Mouse (Mus musculus): ENCODE results near the gene Hus1b.

Hus1b gene

DNA sequence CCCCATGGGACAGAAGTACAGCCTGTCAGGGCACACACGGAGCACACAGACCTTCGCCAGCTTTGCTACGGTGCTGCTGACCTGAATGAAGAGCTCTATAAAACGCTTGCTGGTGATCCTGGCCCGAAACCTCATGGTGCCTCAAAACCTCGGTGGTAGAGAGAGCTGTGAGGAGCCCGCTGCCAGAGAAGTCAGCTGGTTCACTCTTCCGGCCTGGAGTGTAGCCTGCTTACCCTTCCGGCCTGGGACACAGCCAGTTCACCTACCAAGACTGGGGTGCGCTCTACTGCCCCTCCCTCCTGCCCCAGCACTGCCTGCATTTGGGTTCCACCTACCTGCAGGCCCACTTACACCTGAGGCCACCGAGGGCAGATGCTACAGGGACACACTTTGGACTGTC is at the start of gene Hus1b:
Hus1b (minus strand) TSS at position 220 of the 400 bp plus-strand sequence.
- peak; percentile 86 for DNase-seq

- no peak for DNase-seq
Observed at GRCm38 (mm10) chr13:30994249-30994858, 46.8 kb upstream of the Hus1b start.

- no peak for DNase-seq
Observed at GRCm38 (mm10) chr13:30993819-30994218, 46.3 kb upstream of the Hus1b start.

- DNase-seq, result no peak
Observed at GRCm38 (mm10) chr13:30990233-30990632, 42.7 kb upstream of the Hus1b start.

DNA sequence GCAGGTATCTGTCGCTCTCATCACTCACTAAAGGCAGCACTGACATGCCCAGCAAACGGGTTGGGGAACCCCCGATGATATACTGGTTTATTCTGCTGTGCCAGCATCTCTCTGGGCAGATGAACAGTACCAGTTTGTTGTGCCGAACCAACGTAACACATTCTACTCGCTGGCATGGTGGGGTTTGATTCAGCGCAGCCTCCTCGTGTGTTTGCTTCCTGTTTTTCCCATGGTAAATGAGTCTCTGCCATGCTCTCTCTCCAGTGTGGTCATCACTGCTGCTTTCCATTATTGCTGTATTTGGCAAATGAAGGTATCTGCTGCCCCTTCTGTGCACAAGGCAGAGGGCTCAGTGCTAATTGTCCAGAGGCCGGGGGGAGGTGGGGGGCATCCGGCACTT is 42.2 kb upstream of the Hus1b start:
- DNase-seq, result peak; percentile 86

DNA sequence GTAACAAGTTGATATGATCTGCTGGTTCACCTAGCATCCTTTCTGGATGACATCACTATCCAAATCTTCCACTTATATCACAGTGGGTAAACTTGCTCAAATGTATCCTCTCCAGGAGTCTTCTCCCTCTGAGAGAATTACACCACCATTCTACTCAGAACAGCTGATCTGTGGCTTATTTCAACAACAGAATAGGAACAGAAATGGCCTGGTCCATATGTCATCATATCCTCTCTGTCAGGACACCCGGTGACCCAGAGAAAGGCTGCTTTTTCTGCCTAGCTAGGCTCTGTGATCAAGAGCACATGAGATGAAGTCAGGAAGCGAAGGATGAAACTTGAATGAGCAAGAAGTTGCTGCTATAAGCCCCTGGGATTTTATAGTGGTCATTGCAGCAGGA is 40.1 kb upstream of the Hus1b start:
- no peak for DNase-seq

DNA sequence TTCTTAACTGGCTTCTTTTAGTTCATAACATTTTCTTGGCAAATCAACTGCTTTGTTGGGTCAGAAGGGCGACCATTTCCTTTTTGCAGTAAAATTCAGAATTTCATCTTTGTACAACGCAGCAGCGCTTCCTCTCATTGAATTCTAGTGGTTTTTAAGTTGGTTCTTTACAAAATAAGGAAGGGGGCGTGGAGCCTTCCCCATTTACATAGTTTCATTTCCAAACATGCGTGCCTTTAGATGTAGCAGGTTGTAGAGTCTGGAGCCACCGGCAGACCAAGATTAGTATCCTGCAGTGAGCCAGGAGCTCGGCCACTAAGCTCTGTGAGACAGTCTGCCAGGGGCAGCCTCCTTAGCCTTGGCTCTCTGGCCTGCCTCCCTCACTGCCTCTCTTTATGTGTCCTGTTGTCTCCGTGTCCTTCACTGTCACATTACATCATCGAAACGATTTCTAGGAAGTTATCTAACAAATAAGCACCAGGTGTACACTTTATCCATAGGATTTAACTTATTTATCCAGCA is 39.4 kb upstream of the Hus1b start:
- DNase-seq, result no peak

DNA sequence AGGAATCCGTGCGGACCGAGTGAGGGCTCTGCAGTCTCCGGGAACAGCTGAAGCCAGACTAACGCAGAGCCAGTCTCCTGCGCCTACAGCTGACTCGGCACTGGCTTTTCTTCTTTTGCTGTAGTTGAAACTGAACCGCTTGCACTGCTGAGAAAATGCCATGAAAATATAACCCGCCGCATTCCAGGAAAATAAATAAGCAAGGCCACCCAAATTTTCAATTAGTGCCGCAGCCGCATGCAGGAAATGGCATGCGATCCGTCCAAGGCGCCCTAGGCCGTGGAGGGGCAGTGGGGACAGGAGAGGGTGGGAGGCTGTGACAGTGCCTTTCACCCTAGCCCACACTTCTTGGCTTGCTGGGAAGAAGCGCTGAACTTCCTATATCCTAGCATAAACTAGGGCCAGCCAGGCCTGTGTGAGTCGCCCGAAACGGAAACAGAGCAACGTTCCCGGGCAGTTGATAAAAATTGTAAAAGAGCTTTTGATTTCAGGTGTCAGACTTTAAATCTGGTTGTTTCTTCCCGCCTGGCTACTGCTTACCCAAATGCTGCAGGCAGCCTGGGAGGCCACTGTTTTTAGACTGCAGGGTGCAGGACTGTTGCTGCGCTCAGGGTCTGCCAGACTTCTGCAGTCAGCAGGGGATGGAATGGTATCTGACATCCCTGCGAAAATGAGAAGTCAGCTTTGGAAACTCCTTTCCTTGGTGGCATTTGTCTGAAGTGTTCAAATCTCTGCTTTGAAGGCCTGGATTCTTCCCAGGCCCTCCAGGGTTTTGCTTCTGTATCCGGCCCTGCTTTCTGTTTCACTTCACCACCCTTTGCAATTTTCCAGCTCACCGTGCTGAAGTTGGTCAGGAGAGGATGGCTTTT is 38.3 kb upstream of the Hus1b start:
- DNase-seq, result peak; percentile 95

- DNase-seq, result no peak
Observed at GRCm38 (mm10) chr13:30985275-30985597, 37.7 kb upstream of the Hus1b start.

GRCm38 (mm10) chr13:30981666-30982065 is 34.1 kb upstream of the Hus1b start:
- DNase-seq, result peak; percentile 94

DNA sequence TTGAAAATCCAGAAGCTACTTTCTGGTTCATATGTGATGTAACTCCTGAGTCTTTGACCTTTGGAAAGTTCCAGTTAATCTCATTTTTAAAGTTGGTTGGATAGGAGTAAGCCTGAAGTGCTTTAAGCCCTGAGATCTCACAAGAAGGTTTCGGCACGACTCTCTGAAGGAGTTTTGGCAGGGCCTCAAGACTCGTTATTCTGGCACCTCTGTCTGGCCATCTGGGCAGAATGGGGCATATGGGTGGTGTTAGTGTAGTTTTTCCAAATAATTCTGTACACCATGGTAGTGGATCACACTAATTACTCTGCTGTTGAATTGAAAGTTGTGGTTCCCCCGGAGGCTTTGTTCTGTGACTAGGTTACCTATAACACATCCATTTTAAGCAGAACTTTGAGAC is 30.7 kb upstream of the Hus1b start:
- DNase-seq, result no peak

GRCm38 (mm10) chr13:30976536-30977084 is 29.1 kb upstream of the Hus1b start:
- DNase-seq, result no peak

- peak; percentile 88 for DNase-seq
Observed at GRCm38 (mm10) chr13:30974247-30974630, 26.7 kb upstream of the Hus1b start.

- DNase-seq, result peak; percentile 98
Observed at GRCm38 (mm10) chr13:30973501-30974246, 26.1 kb upstream of the Hus1b start, which contains the start of the genes Exoc2 and Gm5447. Exoc2 (minus strand) TSS chr13:30974093. Gm5447 (plus strand) TSS chr13:30974204.

GRCm38 (mm10) chr13:30972102-30972501 is 24.5 kb upstream of the Hus1b start:
- no peak for DNase-seq

DNA sequence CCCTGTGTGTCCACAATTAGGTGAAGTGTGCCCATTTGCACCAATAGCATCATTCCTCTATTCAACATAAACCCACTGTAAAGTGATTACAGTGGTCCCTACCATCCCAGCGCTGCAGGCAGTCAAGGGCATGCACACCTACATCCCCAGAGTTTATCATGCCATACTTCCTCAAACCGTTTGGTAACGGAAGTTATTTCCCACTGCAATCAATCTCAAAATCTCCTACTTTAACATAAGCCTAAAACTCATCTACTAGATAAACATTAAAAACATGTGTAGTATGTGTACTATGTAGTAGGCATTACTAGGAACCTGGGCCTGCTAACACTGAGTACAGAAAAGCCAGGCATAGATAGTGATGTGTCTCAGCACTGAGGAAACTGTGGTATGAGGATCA is 23.5 kb upstream of the Hus1b start:
- no peak for DNase-seq

GRCm38 (mm10) chr13:30968311-30968710 is 20.8 kb upstream of the Hus1b start:
- no peak for DNase-seq

DNA sequence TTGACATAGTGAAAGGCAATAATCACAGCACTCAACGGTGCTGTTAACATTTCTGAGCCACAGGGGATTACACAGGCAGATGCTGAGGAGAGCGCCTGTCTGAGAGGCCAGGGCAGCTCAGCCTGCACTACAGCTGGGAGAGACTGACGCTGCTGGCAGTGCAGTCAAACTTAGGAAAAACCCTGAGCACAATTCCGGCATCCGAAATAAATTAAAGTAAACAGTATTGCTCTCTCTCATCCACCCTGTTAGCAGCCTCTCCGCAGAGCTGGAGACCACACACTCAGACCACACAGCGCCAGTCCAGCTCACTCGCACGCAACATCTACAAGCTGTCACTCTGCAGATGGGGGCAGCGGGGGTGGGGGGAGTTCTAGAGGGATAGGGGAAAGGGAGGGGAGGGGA is 18.9 kb upstream of the Hus1b start:
- DNase-seq, result peak; percentile 89

- no peak for DNase-seq
Observed at GRCm38 (mm10) chr13:30961932-30962331, 14.4 kb upstream of the Hus1b start.

GRCm38 (mm10) chr13:30960714-30961113 is 13.2 kb upstream of the Hus1b start:
- DNase-seq, result no peak

GRCm38 (mm10) chr13:30953580-30953979 is 6.0 kb upstream of the Hus1b start:
- DNase-seq, result no peak

DNA sequence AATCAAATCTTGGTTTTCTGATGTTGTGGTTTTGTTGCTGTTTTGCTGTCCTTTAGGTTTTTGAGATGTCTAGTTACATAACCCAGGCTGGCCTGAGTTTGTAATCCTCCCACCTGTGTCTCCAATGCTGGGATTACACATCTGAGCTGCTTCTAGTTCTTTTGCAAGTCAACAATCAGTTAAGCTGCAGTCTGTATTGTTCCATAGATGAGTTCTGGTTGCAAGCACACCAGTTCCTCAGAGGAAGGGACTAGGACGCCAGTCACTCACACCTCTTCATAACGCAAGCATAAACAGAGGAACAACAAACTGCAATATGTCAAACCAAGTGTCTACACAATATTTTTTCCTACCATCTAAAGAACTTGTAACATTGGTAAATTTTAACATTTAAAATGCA is 4.5 kb upstream of the Hus1b start:
- peak; percentile 31 for DNase-seq

DNA sequence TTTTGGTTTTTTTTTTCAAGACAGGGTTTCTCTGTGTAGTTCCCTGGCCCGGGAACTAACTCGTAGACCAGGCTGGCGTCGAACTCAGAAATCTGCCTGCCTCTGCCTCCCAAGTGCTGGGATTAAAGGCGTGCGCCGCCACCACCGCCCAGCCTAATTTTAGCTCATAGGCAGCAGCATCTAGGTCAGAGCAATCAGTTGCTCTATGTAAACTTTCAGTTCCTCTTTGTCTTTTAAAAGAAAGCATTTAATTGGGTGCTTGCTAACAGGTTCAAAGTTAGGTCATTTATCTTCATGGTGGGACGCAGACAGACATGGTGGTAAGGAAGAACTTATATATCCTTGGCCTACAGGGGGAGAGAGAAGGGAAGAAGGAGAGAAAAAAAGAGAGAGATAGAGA is 1.6 kb upstream of the Hus1b start:
- DNase-seq, result peak; percentile 53
